Mouse (Mus musculus) kidney, postnatal 36 days (tissue): Measurements from ENCODE around the gene Bad.
A peak's percentile ranks its signal among the peaks of the same experiment; 100 is the strongest.
"Not testable (repeated sequence)": the region's sequence is repeated elsewhere in the genome, so short reads cannot be mapped to it uniquely, and the experiment has no call there.

Experiments
- DNase-seq, 2 experiments: peaks; one replicate each; pipeline ENCODE4 v3.0.0; 2021 to 2022; ENCODE audit warnings: mixed read lengths in 2 of 2

Bad gene

DNA sequence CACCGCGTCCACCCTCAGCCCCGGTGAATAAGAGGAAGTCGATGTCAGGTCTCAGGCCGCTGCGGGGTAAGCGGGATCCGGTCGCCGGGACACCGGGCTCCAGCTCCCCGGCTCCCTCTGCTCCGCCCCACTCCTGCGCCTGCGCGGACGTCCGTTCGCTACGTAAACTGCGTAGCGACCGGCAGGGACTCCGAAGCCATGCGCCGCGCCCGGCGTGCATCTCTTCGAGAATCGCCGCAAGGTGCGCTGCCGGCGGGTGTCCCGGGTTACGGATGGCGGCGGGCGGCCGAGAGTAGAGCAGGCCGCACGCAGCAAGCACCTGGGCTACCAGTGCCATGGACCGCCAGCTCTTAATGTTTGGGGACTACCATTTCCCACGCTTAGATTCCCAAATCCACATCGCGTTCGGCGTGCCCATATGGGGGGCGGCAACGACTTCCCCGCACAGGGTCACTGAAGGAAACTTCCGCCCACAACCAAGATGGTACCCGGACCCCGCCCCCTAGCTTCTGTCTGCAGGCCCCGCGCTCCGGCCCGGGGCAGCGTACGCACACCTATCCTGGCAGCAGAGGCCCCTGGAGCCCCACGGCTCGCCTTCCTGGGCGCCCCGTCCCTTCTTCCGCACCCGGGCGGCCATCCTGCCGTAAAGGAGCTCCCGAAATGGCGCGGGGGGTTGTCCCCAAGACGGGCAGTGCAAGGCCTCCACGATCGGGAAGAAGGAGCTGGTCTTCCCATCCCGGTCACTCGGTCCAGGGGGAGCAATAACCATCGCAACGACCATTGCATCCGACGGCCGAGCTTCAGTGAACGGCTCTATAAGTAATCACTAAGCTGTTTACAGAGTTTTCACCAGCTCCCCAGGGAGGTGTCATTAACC lies at the start of gene Bad:
TSS of gene Bad (plus strand) at position 490 of the 877 bp plus-strand sequence.
- DNase-seq = peak; percentile 94 to 97

DNA sequence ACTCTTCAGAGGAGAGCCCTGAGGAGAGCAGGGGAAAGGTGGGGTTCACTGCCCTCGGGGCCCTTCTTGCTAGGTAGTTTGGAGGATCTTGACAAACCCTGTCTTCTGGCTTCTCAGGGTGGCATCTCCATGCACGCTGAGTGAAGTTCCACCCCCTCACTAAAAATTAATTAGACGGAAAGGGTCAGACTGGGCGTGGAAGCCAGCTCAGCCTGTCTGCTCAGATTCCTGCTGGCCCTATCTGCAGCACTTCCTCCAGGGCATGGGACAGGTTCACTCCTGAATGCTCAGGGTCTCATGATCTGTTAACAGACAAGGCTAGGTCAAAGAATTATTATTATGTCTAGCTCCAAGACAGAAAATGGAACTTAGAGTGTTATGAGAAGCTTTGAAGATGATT lies 49.1 kb upstream of the Bad start:
- peak; percentile 33 to 51 for DNase-seq

DNA sequence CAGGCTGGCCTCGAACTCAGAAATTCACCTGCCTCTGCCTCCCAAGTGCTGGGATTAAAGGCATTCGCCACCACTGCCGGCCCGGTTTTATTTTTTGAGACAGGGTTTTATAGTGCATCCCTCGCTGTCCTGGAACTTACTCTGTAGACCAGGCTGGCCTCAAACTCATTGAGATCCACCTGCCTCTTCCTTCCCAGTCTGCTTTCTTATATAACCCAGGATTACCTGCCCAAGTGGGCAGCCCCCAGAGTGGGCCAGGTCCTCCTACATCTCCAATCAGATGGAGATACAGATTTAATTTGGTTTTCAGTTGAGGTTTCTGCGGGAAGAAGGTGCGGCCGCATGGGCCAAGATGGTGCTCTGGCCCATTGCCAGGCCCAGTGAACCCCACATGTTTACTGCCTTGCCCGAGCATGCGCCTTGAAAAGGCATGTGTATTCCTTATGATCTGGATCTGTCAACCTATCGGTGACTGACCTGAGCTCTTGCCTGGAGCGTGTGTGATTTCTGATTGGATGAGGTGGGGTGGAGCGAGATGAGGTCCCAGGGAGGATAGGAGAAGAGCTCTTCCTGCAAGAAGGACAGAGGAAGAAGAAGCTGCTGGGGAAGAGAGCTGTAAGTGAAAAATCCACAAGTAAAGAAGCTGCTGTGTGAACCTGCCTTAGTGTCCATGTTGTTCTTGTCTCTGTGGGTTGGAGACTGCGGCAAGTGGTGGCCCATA lies 47.8 kb upstream of the Bad start:
- no peak for DNase-seq

DNA sequence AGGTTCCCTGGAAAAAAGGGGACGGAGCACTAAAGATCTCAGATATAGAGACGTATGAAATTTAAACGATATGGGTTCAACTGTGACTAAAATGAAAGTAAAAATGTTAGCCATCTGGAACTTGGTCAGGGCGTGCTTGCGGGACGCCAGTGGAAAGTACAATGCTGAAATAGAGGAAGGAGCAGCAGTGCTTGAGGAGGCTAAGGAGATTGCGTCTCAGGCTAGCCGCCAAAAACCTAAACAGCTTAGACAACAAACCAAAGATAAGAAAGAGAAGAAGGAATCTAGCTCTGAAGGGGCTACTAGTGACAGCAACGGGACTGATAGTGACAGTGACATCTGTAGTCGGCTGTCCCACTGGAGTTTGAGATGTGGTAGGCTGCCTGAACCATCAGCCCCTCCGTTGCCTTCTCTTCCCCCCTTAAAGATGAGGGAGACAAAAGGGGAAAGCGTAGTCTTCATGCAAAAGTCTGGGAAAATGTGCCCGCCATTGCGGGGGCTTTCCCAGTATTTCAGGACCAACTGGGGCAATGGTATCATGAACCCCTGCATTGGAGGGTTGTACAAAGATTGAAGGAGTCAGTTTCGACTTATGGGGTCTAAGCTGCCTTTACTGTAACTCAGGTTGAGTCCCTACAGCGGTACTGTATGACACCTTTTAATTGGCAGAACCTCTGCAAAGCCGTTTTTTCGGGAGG lies 45.9 kb upstream of the Bad start:
- DNase-seq = not testable (repeated sequence)

DNA sequence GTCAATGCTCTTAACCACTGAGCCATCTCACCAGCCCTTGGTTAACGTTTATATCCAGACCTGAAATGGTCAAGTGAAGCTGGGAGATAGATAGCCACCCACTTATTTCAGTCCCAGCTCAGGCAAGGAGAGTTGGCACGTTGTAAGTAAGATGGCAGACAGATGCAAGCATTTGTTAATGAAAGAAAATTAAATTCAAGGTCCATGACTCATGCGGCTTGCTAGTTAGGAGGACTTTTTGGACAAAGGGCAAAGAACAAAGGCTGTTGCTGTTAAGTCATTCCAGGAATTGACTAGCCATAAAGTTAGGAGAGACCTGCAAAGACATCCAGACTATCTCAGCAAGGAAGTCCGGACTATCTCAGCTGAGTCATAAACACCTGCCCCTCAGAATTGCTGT lies 42.0 kb upstream of the Bad start:
- peak in 1 of 2 experiments; percentile 65 for DNase-seq

DNA sequence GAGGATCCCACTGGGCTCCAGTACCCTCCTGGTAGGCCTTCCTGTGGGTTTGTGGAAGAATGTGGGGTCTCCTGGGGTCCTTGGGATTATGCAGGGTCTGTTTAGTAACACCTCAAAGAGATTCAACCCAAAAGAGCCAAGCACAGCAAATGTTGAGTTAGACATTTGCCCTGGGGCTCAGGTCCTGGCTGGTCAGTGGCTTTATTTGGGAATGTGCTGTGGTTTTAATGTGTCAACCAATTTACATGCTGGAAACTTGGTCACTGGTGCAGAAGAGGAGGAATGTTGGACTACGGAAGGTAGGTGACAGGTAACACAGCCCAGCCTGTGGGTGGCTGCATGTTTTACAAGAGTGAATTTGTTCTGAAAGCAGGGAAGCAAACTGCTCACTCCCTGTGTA lies 38.6 kb upstream of the Bad start:
- peak; percentile 58 to 75 for DNase-seq

DNA sequence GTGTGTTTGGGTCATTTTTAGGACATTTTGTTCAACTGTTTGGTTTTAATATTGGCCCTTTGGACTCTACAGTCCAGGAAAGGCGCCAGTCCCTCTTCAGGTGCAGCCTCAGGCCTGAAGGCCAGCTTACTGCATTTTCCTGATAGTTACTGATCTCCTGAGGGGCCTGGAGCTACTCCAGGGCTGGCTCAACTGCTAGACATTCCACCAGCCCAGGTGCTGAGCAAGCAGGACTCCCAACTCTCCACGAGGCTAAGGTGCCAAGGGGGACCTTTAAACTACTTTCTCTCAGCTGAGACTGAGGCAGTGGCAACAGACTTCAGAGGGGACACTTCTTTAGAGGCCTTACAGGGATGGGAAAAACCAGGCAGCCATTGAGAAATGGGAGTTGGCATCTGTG lies 36.8 kb upstream of the Bad start:
- peak; percentile 87 to 94 for DNase-seq

DNA sequence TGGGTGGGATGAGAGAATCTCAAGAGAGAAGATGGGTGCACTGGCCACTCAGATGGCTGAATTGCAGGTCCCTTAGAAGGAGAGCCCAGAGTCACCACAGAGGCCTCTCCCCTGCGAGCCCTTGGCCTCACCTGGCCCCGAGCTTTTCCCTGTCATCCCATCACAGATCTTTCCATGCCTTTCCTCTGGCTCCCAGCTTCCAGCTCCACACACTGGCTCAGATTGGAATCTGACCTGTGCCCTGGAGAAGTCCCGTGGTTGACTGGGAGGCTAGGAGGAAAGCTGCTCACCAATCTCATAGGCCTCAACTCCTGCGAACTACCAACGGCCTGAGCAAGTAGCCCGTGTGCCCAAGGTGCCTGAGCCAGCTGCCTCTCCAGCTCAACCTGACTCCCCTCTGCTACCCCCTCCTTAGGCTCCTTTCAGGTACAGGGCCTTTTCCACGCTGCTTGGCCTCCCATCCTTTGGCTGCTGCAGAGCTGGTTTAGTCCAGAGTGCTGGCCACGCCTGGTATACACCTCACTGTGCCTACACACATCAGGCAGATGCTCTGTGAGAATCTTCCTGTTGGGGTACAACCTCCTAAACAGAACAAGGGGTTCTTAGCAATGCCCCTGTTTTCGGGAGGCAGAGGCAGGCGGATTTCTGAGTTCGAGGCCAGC lies 36.0 kb upstream of the Bad start:
- DNase-seq = peak; percentile 55

DNA sequence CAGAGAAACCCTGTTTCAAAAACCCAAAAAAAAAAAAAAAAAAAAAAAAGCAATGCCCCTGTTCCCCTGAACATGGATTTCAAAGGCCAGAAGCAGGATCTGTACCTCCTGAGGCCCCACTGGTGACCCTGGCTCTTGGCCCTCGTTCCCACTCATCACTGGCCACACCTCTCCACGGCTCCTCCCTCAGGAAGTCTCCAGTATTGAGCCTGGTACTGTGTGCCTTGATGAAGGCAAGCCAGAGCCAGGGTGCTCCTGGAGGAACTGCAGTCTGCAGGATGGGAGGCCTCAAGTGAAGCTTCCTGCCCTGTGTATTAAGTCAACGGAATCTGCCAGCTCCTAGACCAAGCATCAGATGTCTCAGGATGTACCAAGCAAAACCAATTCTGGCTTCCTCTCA lies 35.5 kb upstream of the Bad start:
- DNase-seq = peak; percentile 68 to 77

DNA sequence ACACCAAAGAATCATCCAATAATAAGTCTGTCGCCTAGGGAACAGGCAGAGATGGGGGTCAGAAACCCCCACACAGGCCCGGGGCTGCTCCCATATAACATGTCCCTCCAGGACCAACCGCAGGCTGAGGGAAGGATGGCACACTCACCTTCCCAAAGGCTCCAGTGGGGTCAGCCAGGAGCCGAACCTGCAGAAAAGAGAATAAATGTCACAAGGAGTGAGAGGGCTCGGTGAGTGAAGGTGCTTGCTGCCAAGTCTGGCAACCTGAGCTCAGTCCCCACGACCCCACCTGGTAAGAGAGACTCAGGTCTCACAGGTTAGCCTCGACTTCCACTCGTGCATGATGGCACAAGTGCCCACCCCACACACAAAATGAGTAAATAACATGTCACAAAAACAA lies 34.6 kb upstream of the Bad start:
- no peak for DNase-seq

DNA sequence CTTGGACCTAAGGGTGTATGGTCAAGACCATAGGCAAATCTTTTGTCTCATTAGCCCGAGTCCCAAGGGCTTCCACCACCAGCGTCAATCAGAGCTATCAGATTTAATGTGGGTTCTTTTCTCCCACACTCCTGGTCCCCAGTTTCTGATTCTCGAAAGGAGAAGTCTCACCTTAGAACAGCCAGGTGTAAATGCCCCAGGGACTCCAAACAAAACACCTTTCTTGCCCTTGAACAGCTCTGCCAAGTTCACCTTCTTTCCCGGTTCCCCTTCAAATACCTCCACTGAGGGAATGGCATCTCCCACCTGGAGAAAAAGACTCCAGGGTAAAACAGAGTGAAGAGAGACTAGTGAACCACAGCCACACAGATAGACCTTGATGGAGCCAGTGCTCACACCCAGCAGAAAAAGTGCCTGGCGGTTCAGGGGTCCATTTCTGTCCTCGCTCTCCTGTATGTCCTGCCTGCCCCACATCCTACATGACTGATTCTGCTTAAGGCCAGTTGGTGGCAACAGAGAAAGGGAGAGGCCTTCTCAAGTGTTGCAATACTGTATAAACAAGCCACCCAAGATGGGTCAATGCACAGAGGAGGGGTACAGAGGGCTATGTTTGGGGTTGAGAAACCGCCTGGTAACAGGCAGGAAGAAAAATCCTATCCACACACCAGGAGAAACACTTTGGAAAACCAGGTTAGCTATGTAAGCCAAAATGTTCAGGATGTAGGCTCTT lies 33.7 kb upstream of the Bad start:
- DNase-seq = peak; percentile 44 to 60

DNA sequence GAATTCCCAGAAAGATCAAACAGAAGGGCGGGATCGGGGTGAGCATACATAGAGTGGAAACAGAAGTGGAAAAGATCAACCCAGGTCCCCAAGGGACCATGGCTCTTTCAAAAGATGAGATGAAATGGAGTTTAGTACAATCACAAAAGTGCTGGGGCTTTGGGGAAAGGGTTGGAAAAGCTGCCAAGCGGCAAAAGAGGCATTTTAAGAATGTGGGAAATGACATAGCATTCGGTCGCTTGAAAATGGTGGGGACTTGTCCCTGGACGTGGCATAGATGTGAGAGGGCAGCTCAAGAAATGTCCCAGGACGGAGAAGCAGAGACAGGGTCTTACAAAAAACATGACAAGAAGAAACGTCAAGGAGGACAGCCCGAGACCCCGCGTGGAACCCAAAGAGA lies 32.6 kb upstream of the Bad start:
- DNase-seq = no peak

DNA sequence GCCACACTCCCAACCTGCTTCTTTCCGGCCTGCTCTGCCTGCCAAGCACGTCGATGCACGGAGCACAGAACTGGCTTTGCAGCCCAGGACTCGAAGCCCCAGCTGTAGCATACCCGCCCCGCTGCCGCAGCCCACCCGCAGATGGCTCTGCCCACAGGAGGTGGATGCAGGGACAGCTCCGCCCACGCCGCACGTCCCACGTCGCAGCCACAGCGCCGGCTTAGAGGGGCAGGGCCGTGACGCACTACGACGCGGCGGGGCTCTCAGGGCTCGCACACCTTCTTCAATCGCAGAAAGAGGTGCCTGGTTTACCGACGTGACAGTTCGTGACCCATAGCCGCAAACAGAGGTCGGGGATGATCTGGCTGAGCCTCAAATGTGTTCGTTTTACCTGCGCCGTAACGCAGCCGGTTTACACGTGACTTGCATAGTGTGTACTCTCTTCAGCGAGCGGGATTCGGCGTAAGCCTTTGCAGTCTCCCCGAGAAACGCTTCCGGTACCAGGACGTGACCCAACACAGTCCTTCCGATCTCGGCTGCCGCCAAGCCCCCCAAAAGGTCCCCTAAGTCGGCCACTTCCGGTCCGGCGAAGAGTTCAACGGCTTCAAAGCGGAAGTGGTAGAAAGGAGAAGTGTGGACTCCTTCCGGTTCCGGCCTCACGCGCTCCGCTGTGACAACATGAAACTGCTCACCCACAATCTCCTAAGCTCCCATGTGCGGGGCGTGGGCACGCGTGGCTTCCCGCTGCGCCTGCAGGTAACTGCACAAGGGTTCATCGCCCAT lies 32.0 kb upstream of the Bad start, which contains the start of the genes Trmt112 and Prdx5:
TSS of gene Trmt112 (plus strand) at position 192 of the 783 bp plus-strand sequence.
TSS of gene Prdx5 (minus strand) at position 600 of the 783 bp plus-strand sequence.
- peak; percentile 95 to 96 for DNase-seq

DNA sequence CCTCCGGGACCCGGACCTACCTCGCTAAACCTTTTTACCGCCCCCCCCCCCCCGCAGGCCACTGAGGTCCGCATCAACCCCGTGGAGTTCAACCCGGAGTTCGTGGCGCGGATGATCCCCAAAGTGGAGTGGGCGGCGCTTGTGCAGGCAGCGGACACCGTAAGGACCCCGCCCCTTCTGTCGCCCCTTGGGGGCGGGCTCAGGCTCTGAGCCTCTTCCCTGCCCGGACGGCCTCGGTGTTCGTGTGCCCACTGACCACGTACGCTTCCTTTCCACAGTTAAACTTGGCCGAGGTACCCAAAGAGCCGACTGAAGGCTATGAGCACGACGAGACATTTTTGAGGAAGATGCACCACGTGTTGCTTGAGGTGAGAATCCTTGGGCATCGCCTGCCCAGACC lies 31.4 kb upstream of the Bad start:
- peak; percentile 57 to 76 for DNase-seq

DNA sequence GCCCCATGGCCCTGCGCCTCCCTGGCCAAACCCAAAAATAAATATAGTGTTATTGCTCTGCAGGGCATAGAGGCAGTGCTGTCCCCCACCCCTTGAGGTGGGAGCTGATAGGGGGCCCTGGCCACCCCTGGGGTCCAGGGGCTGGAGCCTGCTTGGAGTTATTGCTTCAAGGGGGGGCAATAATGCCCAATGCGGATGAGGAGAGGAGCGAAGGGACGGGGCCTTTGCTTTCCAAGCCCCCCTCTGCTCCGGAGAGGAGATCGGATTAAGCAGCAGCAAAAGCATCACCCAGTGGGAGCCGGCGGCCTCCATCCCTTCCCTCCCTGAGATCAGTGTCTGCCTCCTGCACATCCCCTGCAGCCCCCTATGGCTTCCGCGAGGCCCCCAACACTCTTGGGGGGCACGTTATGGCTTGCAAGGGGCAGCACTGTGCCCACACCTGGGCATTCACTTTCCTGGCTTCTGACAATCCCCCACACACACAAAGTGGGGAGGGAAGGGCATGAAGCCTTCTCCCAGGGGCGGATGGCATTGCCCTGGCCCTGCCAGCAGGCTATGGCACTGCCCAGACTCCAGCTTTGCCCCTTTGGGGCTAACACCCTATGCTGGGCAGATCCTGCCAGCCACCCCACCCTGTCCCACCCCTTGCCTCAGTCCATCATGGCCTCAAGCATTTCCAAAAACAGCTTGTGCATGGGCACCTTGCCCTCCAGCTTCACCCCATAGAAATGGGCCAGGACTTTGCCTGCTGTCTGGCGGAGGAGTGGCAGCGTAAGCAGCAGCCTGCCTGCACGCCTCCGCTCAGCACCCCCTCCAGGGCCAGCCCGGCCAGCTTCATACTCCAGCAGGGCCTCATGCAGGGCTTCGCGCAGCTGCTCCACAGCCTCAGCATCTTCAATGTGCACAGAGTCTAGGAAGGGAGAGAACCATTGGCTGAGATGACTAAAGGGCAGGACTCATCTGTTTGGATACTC lies 30.3 kb upstream of the Bad start:
- DNase-seq = peak in 1 of 2 experiments; percentile 39

DNA sequence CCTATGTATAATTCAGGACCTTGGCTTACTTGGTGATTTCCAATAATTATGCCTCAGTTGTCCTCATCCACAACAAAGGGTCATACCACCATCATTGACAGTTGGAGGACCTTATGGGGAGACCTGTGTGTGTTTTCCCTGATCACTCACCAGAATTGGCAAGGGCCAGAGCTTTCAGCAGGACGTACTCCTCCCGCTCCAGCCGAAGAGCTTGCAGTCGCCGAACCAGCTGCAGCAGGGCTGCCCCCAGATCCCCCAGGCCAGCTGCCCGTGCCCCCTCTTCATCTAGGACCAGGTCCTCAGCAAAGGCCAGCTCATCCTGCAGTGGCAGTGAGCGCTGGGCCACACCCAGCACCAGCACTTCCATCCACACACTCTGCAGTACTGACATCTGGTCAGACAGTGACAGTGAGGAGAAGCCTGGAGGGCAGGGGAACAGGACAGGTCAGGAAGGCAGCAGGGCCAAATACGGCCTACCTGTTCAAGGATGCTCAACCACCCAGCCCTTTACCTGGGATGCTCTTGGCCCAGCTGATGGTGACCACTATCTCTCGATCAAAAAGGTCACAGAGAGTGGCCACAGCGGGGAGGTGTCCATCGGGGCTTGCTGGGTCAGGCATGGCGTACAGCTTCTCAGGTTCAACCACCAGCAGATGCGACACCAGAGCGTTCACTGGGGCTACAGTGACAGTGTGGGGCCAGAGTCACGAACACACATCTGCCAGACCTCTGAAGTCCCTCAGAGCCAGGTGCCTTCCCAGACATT lies 29.3 kb upstream of the Bad start:
- no peak for DNase-seq

DNA sequence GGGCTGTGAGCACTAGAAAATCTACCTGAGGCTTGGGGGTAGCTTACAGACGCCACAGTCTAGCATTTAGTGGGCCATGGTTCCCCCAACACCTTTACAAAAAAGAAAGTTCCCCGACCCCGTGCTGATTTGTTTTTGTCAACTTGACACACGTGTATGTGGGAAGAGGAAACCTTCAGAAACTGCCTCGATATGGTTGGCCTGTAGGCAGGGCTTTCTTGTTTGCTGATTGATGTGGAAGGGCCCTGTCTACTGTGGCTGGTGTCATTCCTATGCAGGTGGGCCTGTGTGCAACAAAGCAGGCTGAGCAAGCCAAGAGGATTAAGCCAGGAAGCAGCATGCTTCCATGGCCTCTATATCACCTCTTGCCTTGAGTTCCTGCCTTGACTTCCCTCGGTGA lies 28.6 kb upstream of the Bad start:
- DNase-seq = no peak

DNA sequence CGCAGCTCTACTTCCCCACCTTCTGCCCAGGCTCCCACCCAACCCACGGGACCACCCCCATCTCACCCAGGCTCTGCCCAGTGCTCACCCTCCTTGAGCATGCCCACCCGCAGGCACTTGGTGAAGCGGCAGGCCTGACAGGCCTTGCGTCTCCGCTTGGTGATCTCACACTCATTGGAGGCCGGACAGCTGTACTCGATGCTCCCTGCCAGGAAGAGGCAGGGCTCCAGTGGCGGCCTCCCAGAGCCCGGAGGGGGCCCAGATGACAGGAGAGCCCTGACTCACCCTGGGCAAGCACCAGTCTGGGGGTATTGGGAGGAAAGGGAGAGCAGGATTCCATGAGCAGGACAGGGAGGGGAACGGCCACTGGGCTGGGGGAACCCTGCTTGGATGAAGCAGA lies 27.7 kb upstream of the Bad start:
- no peak for DNase-seq

DNA sequence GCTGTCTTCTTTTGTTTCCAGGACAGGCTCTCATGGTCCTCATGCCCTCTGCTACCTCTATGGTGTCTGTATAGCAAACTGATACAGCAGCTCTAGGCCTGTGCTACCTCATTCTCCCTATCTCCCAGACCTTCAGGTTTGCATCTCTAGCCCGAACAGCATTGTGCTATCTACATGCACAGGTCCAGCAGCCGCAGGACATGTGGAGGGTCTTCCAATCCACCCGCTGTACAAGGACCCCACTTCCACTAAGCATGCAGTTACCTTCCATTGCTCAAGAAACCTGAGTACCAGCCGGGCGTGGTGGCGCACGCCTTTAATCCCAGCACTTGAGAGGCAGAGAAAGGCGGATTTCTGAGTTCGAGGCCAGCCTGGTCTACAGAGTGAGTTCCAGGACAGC lies 27.1 kb upstream of the Bad start:
- DNase-seq = no peak
